Mouse (Mus musculus): ENCODE results near the gene Epha10. TPM values are rescaled to one million over a fixed set of nuclear protein-coding genes. Genes with fewer than 3 reads are reported as not detected.

Gene Epha10
- not detected in 3 replicates for total RNA-seq (2017)

DNA sequence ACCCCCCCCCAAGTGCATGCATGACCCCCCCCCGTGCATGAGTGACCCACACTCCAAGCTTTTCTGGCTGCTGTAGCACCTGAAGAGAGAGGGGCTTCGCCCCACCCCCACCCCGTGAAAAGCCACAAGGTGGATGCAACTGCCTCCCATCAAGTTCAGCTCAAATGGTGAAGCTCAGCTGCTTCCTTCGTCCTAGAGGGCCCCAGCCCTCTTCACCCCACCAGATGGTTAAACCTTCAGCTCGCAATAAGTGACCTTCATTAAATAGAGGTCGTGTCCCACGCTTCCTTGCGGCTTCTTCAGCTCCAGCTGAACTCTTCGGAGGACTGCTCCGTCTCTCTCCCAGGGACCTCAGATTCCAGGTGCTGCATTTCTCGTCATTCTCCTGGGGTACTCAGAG, at the start of gene Epha10:
Gene Epha10 (plus strand): TSS at position 301 of the 400 bp plus-strand sequence.
- no peak for ATAC-seq (replicated peaks; ENCODE audit: insufficient number of reproducible peaks, low FRiP score, low TSS enrichment, poor library complexity, severe bottlenecking)

DNA sequence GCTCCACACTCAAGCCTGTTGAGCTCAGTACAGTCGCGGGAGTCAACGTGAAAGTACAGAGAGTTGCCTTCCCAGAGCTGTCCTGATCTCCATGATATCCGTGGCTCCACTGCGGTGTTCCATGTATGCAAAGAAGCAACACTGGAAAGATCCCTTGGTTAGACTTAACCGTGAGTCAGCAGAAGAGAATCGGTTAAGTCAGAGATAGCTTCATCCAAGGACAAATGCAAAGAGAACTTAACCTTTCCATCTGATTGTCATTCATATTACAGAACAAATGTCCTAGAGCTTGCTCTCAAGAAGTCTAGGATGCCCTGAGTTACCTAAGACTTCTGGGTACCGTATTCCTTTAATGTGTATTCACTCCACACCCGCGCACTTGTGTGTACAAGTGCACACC, 47.9 kb upstream of the Epha10 start:
- ATAC-seq (replicated peaks; ENCODE audit: insufficient number of reproducible peaks, low FRiP score, low TSS enrichment, poor library complexity, severe bottlenecking) = no peak

DNA sequence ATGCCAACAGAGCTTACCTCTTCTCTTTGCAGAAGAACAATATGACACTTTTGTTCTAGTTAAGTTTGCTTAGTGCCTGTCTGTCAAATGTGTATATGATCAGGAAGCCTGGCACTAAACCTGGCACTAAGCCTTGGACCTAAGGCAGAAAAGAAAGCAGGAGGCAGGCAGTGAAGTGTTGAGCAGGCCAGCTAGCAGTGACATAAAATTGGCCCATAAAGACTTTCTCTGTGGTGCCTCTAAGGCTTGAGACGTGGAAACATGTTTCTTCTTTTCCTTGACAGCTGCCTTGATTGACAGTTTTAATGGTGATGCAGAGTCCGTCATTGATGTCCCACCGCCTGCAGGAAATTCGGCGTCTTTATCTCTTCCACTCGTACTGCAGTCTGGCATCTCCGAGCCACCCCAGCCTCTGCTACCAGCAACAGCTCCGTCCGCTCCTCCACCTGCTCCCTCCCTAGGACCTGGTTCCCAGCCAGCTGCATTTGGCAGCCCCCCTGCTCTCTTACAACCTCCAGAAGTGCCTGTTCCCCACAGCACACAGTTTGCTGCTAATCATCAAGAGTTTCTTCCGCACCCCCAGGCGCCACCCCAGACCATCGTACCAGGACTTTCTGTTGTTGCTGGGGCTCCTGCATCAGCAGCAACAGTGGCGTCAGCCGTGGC, 42.5 kb upstream of the Epha10 start:
- no peak for ATAC-seq (replicated peaks; ENCODE audit: insufficient number of reproducible peaks, low FRiP score, low TSS enrichment, poor library complexity, severe bottlenecking)

DNA sequence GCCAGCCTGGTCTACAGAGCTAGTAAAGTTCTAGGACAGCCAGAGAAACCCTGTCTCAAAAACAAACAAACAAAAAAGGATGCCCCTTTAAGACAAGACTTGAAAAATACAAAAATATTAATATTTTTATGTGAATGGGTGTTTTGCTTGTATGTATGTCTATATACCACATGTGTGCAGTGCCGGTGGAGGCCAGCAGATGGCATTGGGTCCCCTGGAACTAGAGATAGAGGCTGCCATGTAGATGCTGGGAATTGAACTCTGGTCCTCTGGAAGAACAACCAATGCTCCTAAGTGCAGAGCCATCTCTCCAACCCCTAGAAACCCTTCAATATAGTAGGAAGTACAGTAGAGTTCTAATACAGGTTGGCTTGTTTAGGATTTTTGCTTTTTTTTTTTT, 39.7 kb upstream of the Epha10 start:
- no peak for ATAC-seq (replicated peaks; ENCODE audit: insufficient number of reproducible peaks, low FRiP score, low TSS enrichment, poor library complexity, severe bottlenecking)

DNA sequence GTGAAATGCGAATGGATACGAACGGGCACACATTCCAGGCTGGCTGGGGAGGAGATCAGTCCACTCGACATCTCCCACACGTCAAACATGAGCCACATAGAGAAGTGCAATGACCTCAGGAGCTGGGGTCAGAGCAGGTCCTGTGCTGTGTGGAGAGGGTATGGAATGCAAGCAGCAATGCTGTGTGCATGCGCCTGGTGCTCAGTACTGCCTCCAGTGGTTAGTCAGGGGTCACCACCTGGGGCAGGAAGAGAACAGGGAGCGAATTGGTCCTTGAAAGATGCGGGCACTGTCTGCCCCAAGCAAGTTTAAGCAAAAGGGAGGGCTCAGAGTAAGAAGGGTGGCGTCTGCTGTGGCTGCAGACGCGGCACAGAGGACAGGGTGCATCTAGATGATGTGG, 37.2 kb upstream of the Epha10 start:
- peak; percentile 64 for ATAC-seq (replicated peaks; ENCODE audit: insufficient number of reproducible peaks, low FRiP score, low TSS enrichment, poor library complexity, severe bottlenecking)

DNA sequence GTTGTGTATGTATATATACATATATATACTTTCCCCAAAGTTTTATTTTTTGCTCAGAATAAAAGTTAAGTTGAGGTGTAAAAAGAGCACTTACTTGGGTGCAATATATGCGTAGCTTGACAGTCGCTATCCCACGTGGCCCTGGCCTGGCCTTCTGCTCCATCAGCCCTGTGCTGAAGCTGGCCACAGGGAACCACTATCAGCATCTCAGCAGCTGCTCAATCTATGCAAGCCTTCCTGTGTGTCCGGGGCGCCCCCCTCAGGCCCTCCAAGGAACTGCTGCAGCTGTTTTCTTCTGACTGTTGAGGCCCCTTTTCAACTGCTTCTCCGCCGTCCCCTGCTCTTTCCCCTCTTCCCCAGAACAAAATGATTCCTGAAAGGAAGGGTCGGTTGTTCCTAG, 33.1 kb upstream of the Epha10 start:
- peak; percentile 66 for ATAC-seq (replicated peaks; ENCODE audit: insufficient number of reproducible peaks, low FRiP score, low TSS enrichment, poor library complexity, severe bottlenecking)

DNA sequence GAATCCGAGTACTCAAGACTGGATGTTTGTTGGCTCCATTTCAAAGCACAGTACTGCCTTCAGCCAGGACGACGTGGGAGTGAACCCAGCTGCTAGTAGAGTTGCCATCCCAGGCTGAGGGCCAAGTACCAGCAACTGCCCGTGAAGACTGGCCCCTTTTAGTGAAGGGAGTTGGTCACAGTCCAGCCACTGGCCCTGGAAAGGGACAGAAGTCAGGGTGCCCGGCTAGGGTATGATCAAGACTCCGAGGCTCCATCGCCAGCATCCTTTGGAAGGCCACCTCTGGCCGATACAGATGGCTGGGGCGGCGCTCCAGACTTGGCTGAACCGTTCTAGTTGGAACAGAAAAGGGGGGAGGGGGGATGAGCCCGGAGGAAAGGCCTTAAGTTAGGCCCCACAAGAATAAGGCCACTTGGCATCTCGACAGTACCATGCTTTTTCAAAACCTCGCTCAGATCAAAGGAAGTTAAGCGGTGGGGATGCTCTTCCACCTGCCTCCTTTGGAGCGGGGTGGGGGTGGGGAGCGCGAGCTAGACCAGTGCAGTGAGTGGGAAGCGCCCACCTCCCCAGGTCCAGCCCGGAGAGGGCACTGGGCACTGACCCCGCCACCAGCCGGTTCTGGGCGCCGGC, 31.0 kb upstream of the Epha10 start:
- no peak for ATAC-seq (replicated peaks; ENCODE audit: insufficient number of reproducible peaks, low FRiP score, low TSS enrichment, poor library complexity, severe bottlenecking)

DNA sequence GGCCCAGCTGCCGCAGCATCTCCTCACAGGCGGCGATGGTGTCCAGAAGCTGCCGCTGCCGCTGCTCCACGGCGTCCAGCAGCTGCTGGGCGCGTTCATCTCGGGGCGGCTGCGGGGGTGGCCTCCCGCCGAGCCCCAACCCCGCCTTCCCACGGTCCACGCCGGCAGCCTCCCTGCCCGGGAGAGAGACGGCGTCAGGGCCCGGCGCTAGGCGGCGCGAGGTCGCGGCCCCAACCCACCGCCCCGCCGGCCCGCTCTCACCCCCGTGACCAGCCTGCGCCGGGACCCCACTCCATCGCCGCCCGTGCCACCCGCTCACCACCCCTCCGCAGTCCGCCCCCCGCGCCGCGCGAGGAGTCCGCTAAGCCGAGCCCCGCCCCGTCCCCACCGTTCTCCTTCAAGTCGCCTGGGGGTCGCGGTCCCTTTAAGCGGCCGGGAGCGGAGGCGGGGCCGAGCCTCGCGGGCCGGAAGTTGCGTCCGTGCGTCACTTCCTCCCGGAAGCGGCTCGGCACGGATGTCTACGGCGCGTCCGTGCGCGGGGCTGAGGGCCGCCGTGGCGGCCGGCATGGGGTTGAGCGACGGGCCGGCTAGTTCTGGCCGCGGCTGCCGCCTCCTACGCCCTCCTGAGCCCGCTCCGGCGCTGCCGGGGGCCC, 30.3 kb upstream of the Epha10 start, which contains the start of gene Yrdc:
Gene Yrdc (plus strand): TSS at position 419 of the 653 bp plus-strand sequence.
- peak; percentile 75 for ATAC-seq (replicated peaks; ENCODE audit: insufficient number of reproducible peaks, low FRiP score, low TSS enrichment, poor library complexity, severe bottlenecking)

DNA sequence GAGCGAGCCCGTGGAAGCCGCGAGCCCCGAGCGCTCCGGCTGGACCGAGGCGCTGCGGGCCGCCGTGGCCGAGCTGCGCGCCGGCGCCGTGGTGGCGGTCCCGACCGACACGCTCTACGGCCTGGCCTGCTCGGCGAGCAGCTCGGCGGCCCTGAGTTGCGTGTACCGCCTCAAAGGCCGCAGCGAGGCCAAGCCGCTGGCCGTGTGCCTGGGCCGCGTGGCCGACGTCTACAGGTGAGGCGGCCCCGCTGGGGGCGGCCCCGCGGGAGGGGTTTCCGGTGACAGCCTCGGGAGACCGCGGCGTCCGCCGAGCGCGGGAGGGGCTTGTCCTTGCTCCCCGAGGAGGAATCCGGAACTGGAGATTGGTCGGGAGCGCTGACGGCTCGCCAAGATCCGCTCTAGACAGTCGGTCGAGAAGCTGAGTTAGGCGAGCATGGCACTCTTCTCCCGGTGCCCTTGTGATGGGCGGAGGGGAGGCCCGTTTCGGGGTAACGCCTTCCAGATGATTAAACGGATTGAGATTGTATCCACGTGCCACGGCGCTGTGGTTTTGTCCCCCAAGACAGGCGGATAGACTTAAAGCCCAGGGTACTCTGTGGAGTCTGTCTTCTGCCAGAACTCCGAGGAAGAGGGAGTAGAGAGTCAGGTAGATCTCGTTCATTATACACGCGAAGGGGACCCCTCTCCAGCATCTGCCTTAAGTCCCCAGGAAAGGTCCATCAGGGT, 29.6 kb upstream of the Epha10 start, which contains the start of gene 1110065P20Rik:
Gene 1110065P20Rik (minus strand): TSS at position 264 of the 726 bp plus-strand sequence.
- peak; percentile 12; the same call in 1 of the 2 replicates for ATAC-seq (replicated peaks; ENCODE audit: insufficient number of reproducible peaks, low FRiP score, low TSS enrichment, poor library complexity, severe bottlenecking)

DNA sequence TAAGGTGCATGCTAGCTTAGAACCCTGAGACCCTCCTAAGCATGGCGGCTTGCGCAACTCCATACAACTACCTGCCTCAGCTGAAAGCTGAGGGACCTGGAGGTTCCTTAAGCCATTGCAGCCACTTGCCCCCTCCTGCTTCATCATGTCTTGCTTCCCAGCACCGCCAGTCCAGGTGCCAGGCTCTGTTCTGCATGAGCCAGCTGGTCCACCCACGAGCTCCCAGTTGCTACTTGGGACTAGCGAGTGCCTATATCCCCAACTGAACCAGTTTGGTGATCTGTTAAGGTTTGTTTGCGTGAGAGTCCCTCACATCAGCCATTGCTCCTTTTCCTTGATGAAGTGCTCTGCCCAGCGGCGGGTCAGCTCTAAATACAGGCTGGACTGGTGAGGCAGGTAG, 24.4 kb upstream of the Epha10 start:
- no peak for ATAC-seq (replicated peaks; ENCODE audit: insufficient number of reproducible peaks, low FRiP score, low TSS enrichment, poor library complexity, severe bottlenecking)

DNA sequence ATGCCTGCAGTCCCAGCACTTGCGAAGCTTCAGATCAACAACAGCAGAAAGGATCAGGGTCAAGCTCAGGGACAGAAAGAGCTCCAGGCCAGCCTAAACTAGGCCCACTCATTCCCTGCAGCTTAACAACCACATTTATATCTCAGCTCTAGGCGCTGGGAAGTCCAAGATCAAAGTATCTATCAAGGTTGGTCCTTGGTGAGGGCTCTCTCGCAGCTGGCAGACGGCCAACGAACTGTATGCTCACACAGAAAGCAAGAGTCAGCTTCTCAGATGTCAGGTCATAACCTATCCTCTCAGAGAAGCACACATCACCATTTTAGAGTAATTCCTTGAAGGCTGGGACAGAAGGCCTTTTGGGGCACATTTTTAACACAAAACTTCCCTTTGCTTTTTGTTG, 22.3 kb upstream of the Epha10 start:
- no peak for ATAC-seq (replicated peaks; ENCODE audit: insufficient number of reproducible peaks, low FRiP score, low TSS enrichment, poor library complexity, severe bottlenecking)

DNA sequence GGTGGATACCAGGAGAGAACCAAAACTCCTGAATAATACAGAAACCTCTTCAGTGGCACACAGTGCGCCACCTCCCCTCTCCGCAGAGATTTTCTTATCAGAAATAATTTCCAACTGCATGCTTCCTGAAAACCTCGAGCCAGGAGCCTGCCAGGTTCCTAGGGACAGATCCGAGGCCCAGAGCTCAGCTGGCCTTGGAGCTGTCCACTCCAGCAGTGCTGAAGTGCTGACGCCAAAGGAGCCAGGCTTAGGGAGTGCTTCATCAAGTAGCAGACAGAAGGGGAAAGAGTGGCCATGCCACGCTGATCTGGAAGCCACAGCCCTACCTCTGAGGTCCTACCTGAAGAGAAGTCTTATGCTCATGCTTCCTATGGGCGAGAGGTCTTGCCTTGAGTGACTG, 20.3 kb upstream of the Epha10 start:
- ATAC-seq (replicated peaks; ENCODE audit: insufficient number of reproducible peaks, low FRiP score, low TSS enrichment, poor library complexity, severe bottlenecking) = 0 out of 2 replicates have a peak, but pooled peaks have one; percentile 13

DNA sequence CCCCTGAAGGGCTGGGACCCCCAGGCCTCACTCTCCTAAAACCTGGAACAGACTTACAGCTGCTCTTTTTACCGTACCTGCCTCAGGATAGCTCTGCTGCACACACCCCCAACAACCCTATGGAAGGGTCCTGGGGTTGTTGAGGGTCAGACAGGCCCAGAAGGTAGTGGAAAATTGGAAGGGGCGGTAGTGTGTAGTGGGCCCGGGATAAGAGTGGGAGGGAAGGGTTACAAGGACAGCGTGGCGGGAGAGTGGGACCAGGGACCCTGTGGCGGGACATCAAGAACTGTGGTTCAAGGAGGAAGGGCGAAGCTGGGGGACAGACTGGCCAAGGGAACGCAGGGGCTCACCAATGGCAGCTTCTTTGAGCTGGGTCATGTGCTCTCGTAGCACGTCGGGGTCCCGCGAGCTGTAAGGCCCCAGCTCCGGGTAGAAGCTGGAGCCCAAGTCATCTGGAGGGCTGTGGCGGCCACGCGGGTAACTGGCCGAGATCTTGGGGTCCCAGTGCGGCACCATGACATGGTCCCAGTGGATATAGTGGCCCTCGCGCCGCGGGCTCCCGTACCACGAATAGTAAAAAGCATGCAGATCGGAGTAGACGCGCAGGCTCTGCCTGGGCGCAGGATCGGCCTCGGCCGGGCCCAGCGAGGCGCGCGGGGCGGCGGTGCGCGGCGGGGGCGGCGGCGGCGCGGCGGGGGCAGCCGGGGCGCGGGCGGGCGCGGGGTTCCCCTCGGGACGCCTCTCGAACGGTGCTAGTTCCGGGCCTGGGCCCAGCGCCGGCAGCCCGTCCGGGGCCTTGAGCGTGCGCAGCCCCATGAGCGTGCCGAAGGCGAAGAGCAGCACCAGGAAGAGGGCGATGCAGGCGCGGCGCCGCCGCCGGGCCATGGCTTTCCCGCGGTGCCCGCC, 19.2 kb upstream of the Epha10 start, which contains the start of gene Maneal:
Gene Maneal (minus strand): TSS at position 889 of the 906 bp plus-strand sequence.
- ATAC-seq (replicated peaks; ENCODE audit: insufficient number of reproducible peaks, low FRiP score, low TSS enrichment, poor library complexity, severe bottlenecking) = 0 out of 2 replicates have a peak, but pooled peaks have one; percentile 27

DNA sequence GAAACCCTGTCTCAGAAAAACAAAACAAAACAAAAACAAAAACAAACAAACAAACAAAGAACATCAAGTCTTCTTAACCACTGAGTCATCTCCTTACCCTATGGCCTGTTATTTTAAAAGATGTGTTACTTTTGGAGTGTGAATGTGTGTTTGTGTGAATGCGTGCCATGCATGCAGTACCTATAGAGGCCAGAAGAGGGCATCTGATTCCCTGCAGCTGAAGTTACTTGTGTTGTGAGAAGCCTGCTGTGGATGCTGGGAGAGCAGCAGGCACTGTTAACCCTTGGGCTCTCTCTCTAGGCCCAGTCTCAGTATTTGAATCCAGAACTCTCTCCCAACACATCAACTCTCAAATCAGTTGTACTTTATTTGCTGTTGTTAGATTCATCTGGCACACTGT, 8.0 kb upstream of the Epha10 start:
- ATAC-seq (replicated peaks; ENCODE audit: insufficient number of reproducible peaks, low FRiP score, low TSS enrichment, poor library complexity, severe bottlenecking) = no peak

DNA sequence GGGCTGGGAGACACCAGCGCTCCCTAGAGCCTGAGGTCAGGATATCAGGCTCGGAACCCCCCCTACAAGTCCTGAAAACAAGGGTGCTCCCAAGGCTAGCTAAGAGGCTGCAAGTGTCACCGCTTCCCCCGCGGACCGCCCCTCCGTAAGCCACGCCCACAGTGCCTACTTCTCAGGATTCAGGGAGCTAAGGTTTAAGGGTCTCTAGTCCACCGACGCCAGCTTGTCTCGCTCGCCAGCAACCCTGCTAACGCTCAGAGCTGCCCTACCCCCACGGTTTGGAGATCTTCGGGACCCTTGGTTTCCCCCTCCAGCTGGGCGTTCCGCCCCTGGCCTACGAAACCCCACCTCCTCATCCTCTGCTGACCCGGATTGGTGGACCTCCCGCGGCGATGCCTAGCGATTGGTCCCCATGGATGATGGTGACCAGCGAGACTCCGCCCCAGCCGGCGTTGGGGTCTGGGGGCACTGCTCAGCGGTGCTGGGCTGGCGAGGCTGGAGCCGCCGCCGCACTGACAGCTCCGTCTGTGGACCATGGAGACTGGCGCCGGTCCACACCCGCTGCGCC, 726 bp downstream of the Epha10 start:
- no peak for ATAC-seq (replicated peaks; ENCODE audit: insufficient number of reproducible peaks, low FRiP score, low TSS enrichment, poor library complexity, severe bottlenecking)

DNA sequence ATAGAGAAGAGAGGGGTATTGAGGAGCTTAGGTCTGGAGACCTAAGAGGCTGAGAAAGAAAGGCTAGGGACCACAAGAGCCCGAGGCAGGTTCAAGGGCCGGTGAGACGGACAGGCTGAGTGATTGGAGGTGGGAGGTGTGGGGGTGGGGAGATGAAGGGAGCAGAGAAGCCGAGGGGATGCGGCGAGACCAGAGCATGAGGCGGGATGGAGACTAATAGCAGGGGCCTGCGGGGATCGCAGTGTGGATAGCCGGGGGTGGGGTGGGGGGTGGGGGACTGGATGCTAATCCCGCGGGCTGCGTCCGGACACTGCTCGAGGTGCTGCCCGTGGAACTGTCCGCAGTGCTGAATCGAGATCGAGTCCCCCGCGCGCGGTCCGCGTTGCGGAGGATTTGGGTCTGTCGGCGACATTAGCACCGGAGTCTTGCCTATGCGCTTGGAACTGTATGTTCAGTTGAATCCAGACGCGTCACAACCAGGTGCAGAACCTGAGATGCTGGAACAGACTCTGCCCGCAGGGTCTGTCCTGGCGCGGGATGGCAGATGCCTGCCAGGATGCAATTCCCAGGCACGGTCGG, 1.5 kb downstream of the Epha10 start:
- ATAC-seq (replicated peaks; ENCODE audit: insufficient number of reproducible peaks, low FRiP score, low TSS enrichment, poor library complexity, severe bottlenecking) = no peak

DNA sequence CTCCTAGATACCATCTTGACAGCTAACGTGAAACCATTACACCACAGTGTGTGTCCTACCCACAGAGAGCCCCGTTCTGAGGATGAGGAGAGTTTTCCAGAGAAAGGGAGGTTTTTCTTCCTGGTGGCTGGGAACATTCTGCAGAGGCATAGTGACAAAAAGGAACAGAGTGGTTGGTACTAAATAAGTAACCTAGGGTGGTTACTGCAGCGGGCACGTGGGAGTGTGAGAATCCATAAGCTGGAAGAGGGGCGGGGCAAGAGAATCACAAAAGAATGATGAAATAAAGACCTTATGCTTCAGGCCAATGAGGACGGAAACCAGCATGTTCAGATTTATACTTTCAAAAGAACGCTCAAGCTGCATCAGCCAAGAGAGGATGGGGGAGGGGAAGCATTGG, 8.0 kb downstream of the Epha10 start:
- ATAC-seq (replicated peaks; ENCODE audit: insufficient number of reproducible peaks, low FRiP score, low TSS enrichment, poor library complexity, severe bottlenecking) = no peak
